Mouse (Mus musculus) G1E (cell line): ENCODE data around the gene Lhx4. TPM values are rescaled to one million over a fixed set of nuclear protein-coding genes. Genes with fewer than 3 reads are reported as not detected.

ENCODE experiments used
- ATAC-seq: 2 replicates; pipeline ENCODE4 v1.8.0; 2016; ENCODE audit warnings: mild to moderate bottlenecking; ENCODE audit not compliant: insufficient number of reproducible peaks, poor library complexity, low FRiP score, severe bottlenecking; ENCODE audit errors: extremely low read depth
- DNase-seq: peaks from one replicate; pipeline ENCODE4 v3.0.0; 2012; ENCODE audit warnings: low spot score
- H3K27me3 ChIP-seq: 2 replicates; pipeline ENCODE4 v1.6.1; 2012; ENCODE audit warnings: mild to moderate bottlenecking, low read length, inconsistent platforms; ENCODE audit not compliant: insufficient read depth
- H3K36me3 ChIP-seq: replicated peaks from 2 replicates; pipeline ENCODE3; 2012; ENCODE audit warnings: mild to moderate bottlenecking, inconsistent platforms
- H3K4me1 ChIP-seq: 2 replicates; pipeline ENCODE4 v1.6.1; 2012; ENCODE audit warnings: low read depth, low read length, inconsistent platforms, mixed read lengths; ENCODE audit not compliant: insufficient read depth
- H3K4me3 ChIP-seq: 2 replicates; pipeline ENCODE4 v1.5.1; 2012; ENCODE audit warnings: low read depth, mild to moderate bottlenecking, inconsistent platforms, low read length, moderate library complexity, mixed read lengths
- H3K9me3 ChIP-seq: replicated peaks from 2 replicates; pipeline ENCODE4 v1.6.1; 2012; ENCODE audit warnings: inconsistent platforms
- CTCF ChIP-seq: IDR thresholded peaks from 2 replicates; pipeline ENCODE4 v1.5.1; 2012; ENCODE audit warnings: low read depth, low read length, inconsistent platforms, mixed read lengths
- GATA1 ChIP-seq: IDR thresholded peaks from 2 replicates; pipeline ENCODE4 v1.6.1; 2012; ENCODE audit warnings: borderline replicate concordance, low read length, inconsistent platforms, mixed read lengths
- GATA2 ChIP-seq: IDR thresholded peaks from 2 replicates; pipeline ENCODE4 v1.6.1; 2012; ENCODE audit warnings: low read depth, low read length, inconsistent platforms, borderline replicate concordance
- POLR2AphosphoS5 ChIP-seq: IDR thresholded peaks from 2 replicates; pipeline ENCODE4 v1.6.1; 2012; ENCODE audit warnings: low read depth, low read length, inconsistent platforms; ENCODE audit not compliant: insufficient replicate concordance
- TAL1 ChIP-seq: conservative IDR thresholded peaks from 2 replicates; pipeline ENCODE4 v1.6.1; 2012; ENCODE audit warnings: low read depth, low read length, inconsistent platforms, mixed read lengths
- polyA plus RNA-seq: library from polyadenylated mRNA; stranded (reverse); fragments of >175 nt; gene quantifications from 2 replicates; pipeline ENCODE4 v1.2.3, GENCODE M21; 2012
- total RNA-seq, 2 experiments: library from RNA; stranded (forward) in 1 of 2; stranded (reverse) in 1 of 2; fragments of 200-1000 nt in 1 of 2; fragments of >200 nt in 1 of 2; fragmentation: Nextera tagmentation in 1 of 2; gene quantifications; 2 replicates each; pipeline ENCODE4 v1.2.3; 2014 to 2017

Lhx4 gene
- total and polyA plus RNA-seq, 3 experiments = 0.11 TPM; not detected in 2

DNA sequence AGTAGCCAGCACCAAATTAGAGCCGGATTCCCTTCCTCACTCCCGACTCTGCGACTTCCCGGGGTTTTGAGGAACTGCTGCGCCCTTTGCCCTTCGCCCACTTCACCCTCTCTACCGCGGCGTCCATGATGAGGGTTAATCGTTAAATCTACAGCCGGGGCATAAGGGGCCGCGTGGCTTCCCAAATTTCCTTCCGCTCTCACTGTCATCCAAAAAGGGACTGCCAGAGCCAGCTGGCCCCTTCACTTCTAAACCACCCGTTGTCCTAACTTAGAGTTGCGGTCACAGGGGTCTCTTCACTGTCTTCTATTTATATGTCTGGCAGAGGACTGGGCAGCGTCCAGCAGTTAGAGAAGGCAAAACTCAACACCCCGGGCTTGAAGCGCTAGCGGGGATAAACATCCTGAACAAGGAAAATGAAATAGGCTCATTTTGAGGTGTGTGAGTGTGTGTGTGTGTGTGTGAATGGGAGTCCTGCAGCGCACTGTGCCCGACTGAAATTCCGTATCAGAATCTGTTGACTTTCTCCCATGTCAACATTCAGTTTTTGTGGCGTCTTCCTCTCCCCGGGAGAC is 13.6 kb downstream of the Lhx4 start:
- no peak overlapping the region for H3K4me3 ChIP-seq
- no peak for DNase-seq

DNA sequence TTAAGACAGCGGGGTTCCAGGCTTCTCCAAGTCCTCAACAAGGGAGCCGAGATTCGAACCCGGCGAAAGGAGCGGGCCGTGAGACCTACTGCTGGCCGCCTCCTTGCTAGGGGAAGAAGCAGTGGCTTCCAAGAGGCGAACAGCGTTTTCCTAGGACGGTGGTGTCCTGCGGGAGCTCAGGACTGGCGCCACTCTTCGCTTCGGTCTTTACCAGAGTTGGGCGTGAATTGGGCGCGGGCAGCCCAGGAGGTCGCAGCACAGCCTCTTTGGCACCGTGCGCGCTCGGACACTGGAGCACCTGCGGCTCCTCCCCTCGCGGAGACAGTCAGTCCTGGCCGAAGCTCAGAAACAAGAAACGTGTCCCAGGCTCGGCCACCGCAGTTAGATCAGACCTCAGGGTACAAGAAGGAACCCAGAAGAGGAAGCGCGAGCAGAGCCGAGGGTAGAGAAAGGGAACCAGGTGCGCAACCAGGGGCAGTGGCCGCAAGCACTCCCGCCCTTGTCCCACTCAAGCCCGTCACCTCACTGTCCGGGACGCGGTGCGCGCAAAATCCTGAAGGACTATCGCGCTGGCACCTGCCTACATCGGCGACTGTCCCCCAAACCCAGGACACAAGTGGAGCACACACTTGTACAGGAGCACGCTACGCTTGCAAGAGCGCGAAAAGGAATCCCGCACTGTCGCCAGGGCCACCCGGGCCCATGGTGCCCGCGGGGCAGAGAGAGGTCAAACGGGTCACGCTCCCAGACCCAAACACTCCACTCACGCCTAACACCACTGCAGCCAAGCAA is 14.3 kb downstream of the Lhx4 start:
- 0 out of 2 replicates have a peak, but pooled peaks cover 2% of the 10 kb centered on the region for H3K4me1 ChIP-seq
- DNase-seq (no peak), ATAC-seq (no peak)
- H3K36me3 ChIP-seq = no peaks in the 10 kb centered on the region
- no peak overlapping the region for H3K4me3 ChIP-seq
- peaks cover 83% of the 10 kb centered on the region for H3K27me3 ChIP-seq
- no peaks in the 10 kb centered on the region for H3K9me3 ChIP-seq
- TF ChIP-seq GATA2 = no peak
- TF ChIP-seq POLR2AphosphoS5 = no peak
- no peak for TF ChIP-seq TAL1
- TF ChIP-seq GATA1 = no peak
- TF ChIP-seq CTCF = no peak

More for the DNA sequence above, 13.6 kb downstream of the Lhx4 start:
- Histone ChIP-seq H3K4me1 (0 out of 2 replicates have a peak, but pooled peaks cover 2% of the 10 kb centered on the region), H3K9me3 (no peaks in the 10 kb centered on the region), H3K36me3 (no peaks in the 10 kb centered on the region), H3K27me3 (peaks cover 85% of the 10 kb centered on the region)
- no peak for ATAC-seq
- no peak for TF ChIP-seq TAL1
- no peak for TF ChIP-seq GATA2
- TF ChIP-seq GATA1 = no peak
- no peak for TF ChIP-seq CTCF

DNA sequence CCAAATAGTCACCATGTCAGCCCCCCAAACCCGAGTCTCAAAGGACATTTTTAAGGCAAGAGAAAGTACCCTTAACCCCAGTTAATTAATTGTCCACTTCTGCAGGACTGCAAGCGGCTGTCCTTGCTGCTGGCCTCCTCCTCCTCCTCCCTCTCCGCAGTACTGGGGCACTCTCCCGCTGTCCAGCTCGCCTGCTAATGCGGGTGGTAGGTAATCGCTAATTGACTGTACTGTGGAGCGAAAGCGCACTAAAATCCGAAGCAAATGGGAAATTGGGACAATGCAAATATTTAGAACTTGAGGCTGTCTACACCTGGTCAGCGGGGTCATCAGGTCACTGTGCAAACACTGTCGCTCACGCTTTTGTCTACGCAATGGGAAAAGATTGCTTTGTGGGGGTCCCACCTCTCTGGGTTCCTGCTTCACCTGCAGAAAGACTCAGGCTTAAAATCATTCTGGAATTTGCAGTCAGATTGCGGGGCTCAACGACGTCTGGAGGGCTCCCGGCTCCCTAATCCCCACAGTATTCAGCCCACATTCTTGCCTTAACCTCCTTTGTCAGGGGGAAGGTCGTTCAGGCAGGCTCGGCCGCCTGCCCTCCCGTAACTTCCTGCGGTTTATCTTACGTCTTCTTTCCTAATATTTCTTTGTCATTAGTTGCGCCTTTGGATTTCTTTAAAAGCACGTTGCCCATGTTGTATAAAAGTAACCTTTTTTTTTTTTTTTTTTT is 15.2 kb downstream of the Lhx4 start:
- Histone ChIP-seq H3K36me3 (no peaks in the 10 kb centered on the region), H3K9me3 (no peaks in the 10 kb centered on the region), H3K4me3 (no peak overlapping the region), H3K4me1 (0 out of 2 replicates have a peak, but pooled peaks cover 2% of the 10 kb centered on the region), H3K27me3 (peaks cover 80% of the 10 kb centered on the region)
- DNase-seq = no peak
- TF ChIP-seq CTCF (no peak), POLR2AphosphoS5 (no peak), TAL1 (no peak), GATA1 (no peak), GATA2 (no peak)
- no peak for ATAC-seq

DNA sequence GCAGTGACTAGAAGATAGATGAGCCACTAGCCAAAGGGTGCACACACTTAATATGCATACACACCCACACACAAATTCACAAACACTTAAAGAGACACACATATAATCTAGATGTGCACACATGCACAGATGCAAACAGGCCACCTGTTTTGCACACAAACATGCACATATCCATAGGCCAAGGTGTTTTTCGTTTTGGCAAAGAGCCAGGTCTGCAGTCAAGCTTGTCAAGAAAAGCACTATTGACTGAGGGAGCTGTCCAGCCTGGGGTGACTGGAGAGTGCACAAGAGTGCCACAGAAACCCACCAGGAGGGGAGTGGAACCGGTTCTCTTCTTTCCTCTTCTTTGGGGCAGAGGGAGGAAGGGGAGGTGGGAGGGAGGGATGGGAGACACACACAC is 20.3 kb downstream of the Lhx4 start:
- no peak for DNase-seq
- H3K4me3 ChIP-seq = no peak overlapping the region
- H3K9me3 ChIP-seq = no peaks in the 10 kb centered on the region
- ATAC-seq = no peak
- no peak for TF ChIP-seq GATA1
- no peak for TF ChIP-seq TAL1
- TF ChIP-seq POLR2AphosphoS5 = no peak
- no peak for TF ChIP-seq CTCF
- TF ChIP-seq GATA2 = no peak
- peaks cover 43% of the 10 kb centered on the region for H3K27me3 ChIP-seq
- no peaks in the 10 kb centered on the region for H3K4me1 ChIP-seq
- H3K36me3 ChIP-seq = no peaks in the 10 kb centered on the region

DNA sequence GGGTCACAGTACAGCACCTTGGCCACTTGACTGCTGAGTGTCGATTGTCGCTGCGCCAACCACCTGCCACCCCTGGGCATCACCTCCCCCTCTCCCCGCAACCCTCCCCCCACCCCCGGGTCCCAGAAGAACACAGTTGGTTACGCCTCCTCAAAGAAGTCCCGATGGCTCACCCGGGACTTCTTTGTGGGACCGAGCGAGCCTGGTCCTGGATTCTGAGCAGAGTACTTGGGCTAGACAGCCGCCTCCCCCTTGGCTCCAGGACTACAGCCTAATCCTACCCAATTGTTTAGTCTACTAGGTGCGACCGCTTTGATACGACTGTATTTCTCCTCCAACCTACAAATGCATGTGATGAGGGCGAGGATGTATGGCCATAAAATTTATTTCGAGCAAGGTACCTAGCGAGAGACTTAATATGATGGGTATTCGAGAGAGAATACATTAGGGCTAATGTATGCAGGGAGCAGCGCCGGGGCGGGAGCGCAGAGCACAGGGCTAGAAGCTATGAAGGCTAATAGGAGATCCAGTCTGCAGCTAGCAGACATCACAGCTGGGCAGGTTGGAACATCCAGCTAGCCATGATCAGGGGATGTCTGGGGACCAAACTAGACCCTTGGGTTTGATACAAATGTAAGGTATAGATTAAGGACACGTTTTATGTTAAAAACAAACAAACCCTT is 22.2 kb downstream of the Lhx4 start:
- H3K27me3 ChIP-seq = peaks cover 27% of the 10 kb centered on the region
- H3K9me3 ChIP-seq = no peaks in the 10 kb centered on the region
- H3K36me3 ChIP-seq = no peaks in the 10 kb centered on the region
- no peak for TF ChIP-seq CTCF
- TF ChIP-seq GATA2 = no peak
- TF ChIP-seq POLR2AphosphoS5 = no peak
- TF ChIP-seq GATA1 = no peak
- TF ChIP-seq TAL1 = no peak
- DNase-seq = no peak
- ATAC-seq = no peak
- no peaks in the 10 kb centered on the region for H3K4me1 ChIP-seq
- no peak overlapping the region for H3K4me3 ChIP-seq

DNA sequence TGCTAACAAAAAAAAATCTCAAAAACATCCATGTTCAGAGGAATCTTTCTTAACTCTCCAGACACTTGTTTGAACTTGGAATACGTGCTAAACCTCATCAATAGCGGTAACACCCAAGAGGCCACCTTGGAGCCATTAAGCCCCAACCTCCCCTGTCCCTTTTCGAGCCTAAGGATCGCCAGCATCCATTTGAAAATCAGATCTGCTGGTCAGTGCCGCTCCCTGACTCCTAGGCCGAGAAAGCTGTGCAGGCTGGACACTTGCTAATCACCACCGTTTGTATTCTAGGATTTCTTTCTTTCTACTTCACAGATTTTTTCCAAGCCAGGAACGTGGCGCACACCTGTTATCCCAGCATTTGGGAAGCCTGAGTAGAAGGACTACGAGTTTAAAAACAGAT is 23.7 kb downstream of the Lhx4 start:
- H3K4me3 ChIP-seq = no peak overlapping the region
- peaks cover 21% of the 10 kb centered on the region for H3K27me3 ChIP-seq
- DNase-seq (no peak), ATAC-seq (no peak)
- no peak for TF ChIP-seq CTCF
- TF ChIP-seq GATA1 = no peak
- no peak for TF ChIP-seq TAL1
- TF ChIP-seq GATA2 = no peak
- TF ChIP-seq POLR2AphosphoS5 = no peak
- H3K36me3 ChIP-seq = no peaks in the 10 kb centered on the region
- no peaks in the 10 kb centered on the region for H3K9me3 ChIP-seq
- no peaks in the 10 kb centered on the region for H3K4me1 ChIP-seq
